Mouse (Mus musculus) testis, adult 2 months (tissue): ENCODE results near the gene Ldhal6b.

Experiments
- CTCF ChIP-seq: fragments of 200-500 bp; IDR thresholded peaks from 2 replicates; pipeline ENCODE4 v1.5.1; 2012; ENCODE audit warnings: low read depth, mild to moderate bottlenecking, inconsistent platforms, low read length, moderate library complexity; ENCODE audit not compliant: control insufficient read depth, insufficient read depth, insufficient replicate concordance
- POLR2A ChIP-seq: fragments of 200-500 bp; IDR thresholded peaks from 2 replicates; pipeline ENCODE4 v1.6.1; 2012; ENCODE audit warnings: low read depth, mild to moderate bottlenecking, inconsistent platforms, low read length, moderate library complexity; ENCODE audit not compliant: control insufficient read depth

GRCm38 (mm10) chr17:5429772-5430133 lies 11.2 kb upstream of the Ldhal6b start:
- TF ChIP-seq POLR2A (no peak), CTCF (no peak)
